Mouse (Mus musculus) intestine, postnatal 0 days (tissue): Measurements from ENCODE around the gene Apaf1. TPM values are rescaled to one million over a fixed set of nuclear protein-coding genes. Genes with fewer than 3 reads are reported as not detected.

ENCODE experiments used
- ATAC-seq: fragments of 200-750 bp; cut with Nextera tagmentation; 2 replicates; pipeline ENCODE4 v1.8.0; 2017; ENCODE audit warnings: mild to moderate bottlenecking, moderate TSS enrichment, moderate library complexity
- H3K27ac ChIP-seq: fragments of 300-500 bp; sonication (generic); 2 replicates; pipeline ENCODE4 v1.5.1; 2014; ENCODE audit warnings: mild to moderate bottlenecking, low read depth, low read length, moderate library complexity
- H3K27me3 ChIP-seq: fragments of 300-500 bp; sonication (generic); replicated peaks from 2 replicates; pipeline ENCODE4 v1.6.1; 2014; ENCODE audit warnings: low read length, mixed read lengths; ENCODE audit not compliant: control insufficient read depth, insufficient read depth
- H3K36me3 ChIP-seq: fragments of 300-500 bp; sonication (generic); 2 replicates; pipeline ENCODE4 v1.6.1; 2014; ENCODE audit warnings: mild to moderate bottlenecking, moderate library complexity; ENCODE audit not compliant: control insufficient read depth, insufficient read depth
- H3K4me1 ChIP-seq: fragments of 300-500 bp; sonication (generic); replicated peaks from 2 replicates; pipeline ENCODE4 v1.6.1; 2014; ENCODE audit warnings: antibody characterized with exemption, low read length, mixed read lengths; ENCODE audit not compliant: control insufficient read depth, insufficient read depth
- H3K4me2 ChIP-seq: fragments of 300-500 bp; sonication (generic); replicated peaks from 2 replicates; pipeline ENCODE4 v1.6.1; 2014; ENCODE audit warnings: low read depth, mild to moderate bottlenecking, moderate library complexity
- H3K4me3 ChIP-seq: fragments of 300-500 bp; sonication (generic); 2 replicates; pipeline ENCODE4 v1.5.1; 2014; ENCODE audit warnings: low read depth, low read length
- H3K9ac ChIP-seq: fragments of 300-500 bp; sonication (generic); 2 replicates; pipeline ENCODE4 v1.6.1; 2014; ENCODE audit warnings: mild to moderate bottlenecking, low read depth, low read length
- H3K9me3 ChIP-seq: fragments of 300-500 bp; sonication (generic); 2 replicates; pipeline ENCODE4 v1.6.1; 2016; ENCODE audit warnings: mixed run types; ENCODE audit not compliant: control insufficient read depth
- CTCF ChIP-seq: sonication (generic); IDR thresholded peaks from 2 replicates; pipeline ENCODE4 v1.5.1; 2016; ENCODE audit warnings: low read depth, mild to moderate bottlenecking, control low read depth, antibody characterized with exemption, moderate library complexity
- WGBS: fragments of 180-500 bp; shearing (Covaris S2); extraction: QIAGEN DNeasy Blood & Tissue Kit; methylation state at CpG from one replicate; pipeline ENCODE4 v1.1.7; 2014; 5-methylcytosine and 5-hydroxymethylcytosine counted together
- polyA plus RNA-seq: library from polyadenylated mRNA; unstranded; fragments of >200 nt; fragmentation: Nextera tagmentation; extraction: Ambion mirVana; gene quantifications from 2 replicates; pipeline ENCODE4 v1.2.1, GENCODE M21; 2015

Apaf1 gene
- polyA plus RNA-seq, 1 experiment from 2014 or later = 26.5 TPM

DNA sequence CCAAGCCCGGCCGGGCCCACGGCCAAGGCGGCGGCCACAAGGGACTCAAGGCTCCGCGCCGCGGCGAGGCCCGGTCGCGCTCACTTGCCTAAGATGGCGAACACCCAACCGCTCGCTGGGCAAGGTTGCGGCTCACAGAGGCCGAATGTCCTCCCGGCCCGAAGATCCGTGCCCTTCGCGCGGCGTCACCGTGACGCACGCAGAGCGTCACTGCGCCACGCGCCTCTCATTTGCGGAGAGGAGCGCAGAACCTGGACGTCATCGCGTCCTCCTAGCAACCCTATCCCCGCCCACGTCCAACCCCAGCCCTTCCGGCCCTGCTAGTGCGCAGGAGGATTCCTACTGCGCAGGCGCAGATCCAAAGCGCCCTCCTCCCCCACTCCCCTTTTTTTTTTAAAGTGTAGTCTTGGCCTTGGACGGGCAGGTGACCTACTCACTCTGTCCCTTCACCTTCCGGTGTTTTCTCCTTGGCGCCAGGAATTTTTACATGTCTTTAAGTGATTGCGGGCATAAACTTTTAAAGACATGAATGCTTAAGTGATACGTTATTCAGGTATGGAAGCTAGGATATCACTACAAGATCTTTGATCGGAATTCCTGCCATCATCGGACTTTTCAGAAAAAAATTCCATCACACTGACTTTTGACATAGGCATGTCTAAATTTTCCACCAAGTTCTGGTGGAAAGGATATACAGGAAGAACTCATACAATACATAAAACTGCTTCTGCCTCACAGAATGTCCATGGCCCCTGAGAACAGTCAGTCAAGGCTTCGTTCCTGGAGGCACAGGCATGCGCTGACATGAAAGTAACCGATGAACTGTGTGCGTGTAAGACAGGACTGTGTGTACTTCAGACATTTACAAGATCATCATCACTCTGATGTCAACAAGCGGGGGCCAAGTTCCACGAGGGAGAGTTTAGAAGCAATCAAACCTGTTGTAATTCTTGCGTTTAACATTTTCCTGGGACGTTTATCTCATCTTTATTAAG is 41.6 kb upstream of the Apaf1 start, which contains the start of gene Slc25a3:
TSS of gene Slc25a3 (minus strand) at position 232 of the 995 bp plus-strand sequence.
- Histone ChIP-seq H3K27me3 (no peaks in the 10 kb centered on the region), H3K9me3 (no peaks in the 10 kb centered on the region), H3K4me3 (peak within 1 kb of the TSS; percentile 71), H3K36me3 (peaks cover 26% of the 10 kb centered on the region), H3K4me1 (no peaks in the 10 kb centered on the region), H3K27ac (peak within 1 kb of the TSS; percentile 97), H3K9ac (peak within 1 kb of the TSS; percentile 99), H3K4me2 (peak within 1 kb of the TSS; percentile 76)
- 7% methylated on average over 56 of the region's 59 CpGs for WGBS
- no peak for TF ChIP-seq CTCF
- peak; percentile 95 for ATAC-seq

DNA sequence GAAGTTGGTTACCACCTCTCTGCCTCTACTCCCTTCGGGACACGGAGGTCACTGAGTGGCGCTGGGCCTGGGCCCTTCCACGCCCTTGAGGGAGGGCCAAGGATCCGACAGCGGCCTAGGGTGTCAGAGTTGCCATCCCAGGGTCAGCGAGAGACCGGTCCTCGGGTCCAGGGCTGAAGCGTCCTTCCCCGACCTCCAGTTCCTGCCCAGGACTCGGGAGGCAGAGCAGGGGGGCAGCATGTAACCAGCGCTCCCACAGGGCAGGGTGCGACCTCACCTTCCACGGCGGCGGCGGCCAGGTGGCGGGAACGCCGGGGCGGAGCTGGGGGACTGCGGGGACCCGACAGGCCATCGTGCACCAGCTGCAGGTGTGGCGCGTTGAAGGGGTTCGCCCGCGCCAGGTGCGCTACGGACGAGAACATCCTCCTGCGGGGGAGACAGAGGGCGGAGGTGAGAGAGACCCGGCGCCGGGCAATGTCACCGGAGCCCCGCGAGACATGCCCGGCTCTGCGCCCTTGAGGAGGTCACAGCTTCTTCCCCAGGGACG is 40.8 kb upstream of the Apaf1 start:
- H3K36me3 ChIP-seq = peaks cover 34% of the 10 kb centered on the region
- H3K27ac ChIP-seq = peak overlapping the region; percentile 97
- peak; percentile 46 for ATAC-seq
- H3K4me2 ChIP-seq = peak overlapping the region; percentile 76
- H3K27me3 ChIP-seq = no peaks in the 10 kb centered on the region
- no peaks in the 10 kb centered on the region for H3K4me1 ChIP-seq
- WGBS = under 1% methylated on average over 44 of the region's 44 CpGs
- H3K9ac ChIP-seq = peak overlapping the region; percentile 99
- no peaks in the 10 kb centered on the region for H3K9me3 ChIP-seq
- peak overlapping the region; percentile 71 for H3K4me3 ChIP-seq
- no peak for TF ChIP-seq CTCF

DNA sequence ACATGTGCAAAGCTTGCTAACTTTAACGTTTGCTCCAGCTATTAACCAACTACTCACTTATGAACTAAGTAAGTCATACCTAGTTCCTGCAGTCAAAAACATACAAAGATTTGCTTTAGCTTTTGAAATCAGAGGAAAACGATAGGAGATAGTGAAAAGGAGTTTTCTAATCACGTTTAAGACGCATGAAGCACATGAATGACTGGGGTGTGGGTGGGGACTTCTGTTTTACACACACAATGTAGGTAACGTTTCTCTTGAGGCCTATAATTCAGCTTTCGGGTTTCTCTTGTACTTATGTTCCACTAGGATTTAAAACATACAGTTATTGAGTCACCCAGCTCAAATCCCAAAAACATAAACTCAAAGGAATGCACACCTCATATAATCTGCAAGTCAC is 40.1 kb upstream of the Apaf1 start:
- peaks cover 41% of the 10 kb centered on the region for H3K36me3 ChIP-seq
- no peaks in the 10 kb centered on the region for H3K9me3 ChIP-seq
- H3K4me2 ChIP-seq = peak overlapping the region; percentile 76
- H3K9ac ChIP-seq = peak overlapping the region; percentile 99
- H3K4me1 ChIP-seq = no peaks in the 10 kb centered on the region
- H3K27ac ChIP-seq = 0 out of 2 replicates have a peak overlapping the region, but pooled peaks have one; percentile 97
- no peak for ATAC-seq
- H3K27me3 ChIP-seq = no peaks in the 10 kb centered on the region
- TF ChIP-seq CTCF = no peak
- 14% methylated on average over 6 of the region's 6 CpGs for WGBS
- peak overlapping the region; percentile 71 for H3K4me3 ChIP-seq

DNA sequence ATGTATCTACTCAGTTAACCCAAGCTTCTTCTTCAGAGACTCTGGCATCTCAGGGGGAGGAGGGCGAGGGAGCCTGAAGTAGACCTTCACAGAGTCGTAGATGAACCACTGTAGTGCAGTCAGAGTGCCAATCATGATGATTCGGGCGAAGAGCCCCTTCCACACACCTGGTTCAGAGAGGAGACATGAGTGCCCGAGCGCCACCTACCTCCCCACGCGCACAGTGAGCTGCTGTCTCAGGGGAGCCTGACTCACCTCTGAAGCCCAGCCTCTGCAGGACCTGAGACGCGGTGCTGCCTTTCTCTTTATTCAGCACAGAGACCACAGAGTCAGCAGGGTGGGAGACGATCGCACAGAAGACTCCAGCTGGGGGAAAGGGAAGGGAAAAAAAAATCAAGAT is 34.4 kb upstream of the Apaf1 start:
- Histone ChIP-seq H3K9me3 (0 out of 2 replicates have a peak, but pooled peaks cover 4% of the 10 kb centered on the region), H3K27me3 (no peaks in the 10 kb centered on the region), H3K9ac (no peak overlapping the region), H3K36me3 (peaks cover 80% of the 10 kb centered on the region), H3K4me3 (no peak overlapping the region), H3K4me2 (no peak overlapping the region), H3K27ac (no peak overlapping the region), H3K4me1 (no peaks in the 10 kb centered on the region)
- ATAC-seq = no peak
- WGBS = 93% methylated on average over 12 of the region's 12 CpGs
- TF ChIP-seq CTCF = no peak

DNA sequence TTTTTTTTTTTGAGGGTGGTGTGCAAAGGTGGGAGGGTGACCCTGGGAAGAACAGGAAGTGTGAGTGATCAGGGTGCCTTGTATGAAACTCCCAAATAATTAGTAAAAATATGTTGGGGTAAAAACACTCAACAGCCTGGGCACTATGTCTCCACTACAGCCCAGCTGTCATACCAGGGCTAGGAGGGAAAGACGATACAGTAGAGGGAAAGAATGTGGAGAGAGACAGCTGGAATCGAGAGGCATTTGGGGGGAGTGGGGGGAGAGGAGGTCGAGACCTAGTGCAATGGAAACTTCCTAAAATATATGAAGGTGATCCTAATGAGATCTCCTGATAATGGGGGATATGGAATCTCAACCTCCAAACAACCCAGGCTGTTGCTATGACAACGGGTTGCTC is 27.3 kb upstream of the Apaf1 start:
- no peak for ATAC-seq

DNA sequence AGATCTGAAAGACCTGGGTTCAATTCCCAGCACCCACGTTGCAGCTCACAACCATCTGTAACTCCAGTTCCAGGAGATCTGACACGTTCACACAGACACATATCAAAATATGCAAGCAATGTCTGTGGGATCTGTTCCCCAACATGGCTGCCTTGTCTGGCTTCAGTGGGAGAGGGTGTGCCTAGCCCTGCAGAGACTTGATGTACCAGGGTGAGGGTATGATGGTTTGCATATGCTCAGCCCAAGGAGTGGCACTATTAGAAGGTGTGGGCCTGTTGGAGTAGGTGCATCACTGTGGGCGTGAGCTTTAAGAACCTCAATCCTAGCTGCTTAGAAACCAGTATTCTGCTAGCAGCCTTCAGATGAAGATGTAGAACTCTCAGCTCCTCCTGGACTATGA is 23.4 kb upstream of the Apaf1 start:
- no peak for TF ChIP-seq CTCF
- H3K4me2 ChIP-seq = no peak overlapping the region
- no peaks in the 10 kb centered on the region for H3K27me3 ChIP-seq
- no peaks in the 10 kb centered on the region for H3K4me1 ChIP-seq
- no peaks in the 10 kb centered on the region for H3K9me3 ChIP-seq
- no peak for ATAC-seq
- no peak overlapping the region for H3K9ac ChIP-seq
- WGBS = 89% methylated on average over 3 of the region's 3 CpGs
- H3K27ac ChIP-seq = no peak overlapping the region
- H3K36me3 ChIP-seq = peaks cover 6% of the 10 kb centered on the region; the same call in 1 of the 2 replicates
- no peak overlapping the region for H3K4me3 ChIP-seq

More for the DNA sequence above, 27.3 kb upstream of the Apaf1 start:
- H3K9me3 ChIP-seq = 0 out of 2 replicates have a peak, but pooled peaks cover 4% of the 10 kb centered on the region
- no peak overlapping the region for H3K4me3 ChIP-seq
- no peak overlapping the region for H3K9ac ChIP-seq
- 75% methylated on average over 4 of the region's 4 CpGs for WGBS
- H3K4me2 ChIP-seq = no peak overlapping the region
- peaks cover 18% of the 10 kb centered on the region for H3K36me3 ChIP-seq
- no peak overlapping the region for H3K27ac ChIP-seq
- no peak for TF ChIP-seq CTCF
- H3K4me1 ChIP-seq = no peaks in the 10 kb centered on the region
- H3K27me3 ChIP-seq = no peaks in the 10 kb centered on the region
